Mouse (Mus musculus): ENCODE measurements around the gene Gfm1.

DNA sequence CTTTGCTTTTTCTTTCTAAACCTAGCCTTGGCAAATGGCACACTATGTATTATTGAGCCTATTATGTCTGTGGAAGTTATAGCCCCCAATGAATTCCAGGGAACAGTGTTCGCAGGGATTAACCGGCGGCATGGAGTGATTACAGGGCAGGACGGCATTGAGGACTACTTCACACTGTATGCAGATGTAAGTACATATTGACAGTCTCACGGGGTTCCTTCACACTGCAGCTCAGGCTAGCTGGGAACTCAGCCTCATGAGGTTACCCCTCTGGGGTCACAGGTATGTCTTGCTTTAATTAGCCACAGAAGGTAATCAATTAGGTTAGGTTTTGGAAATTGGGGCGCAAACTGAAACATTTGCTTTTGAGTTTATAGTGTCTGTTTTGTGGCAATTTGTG lies 43.5 kb downstream of the Gfm1 start:
- no peak for TF ChIP-seq CTCF (IDR thresholded peaks at IDR 0.05)
- no peak for TF ChIP-seq EP300 (IDR thresholded peaks at IDR 0.05)
